Mouse (Mus musculus) megakaryocyte, embryonic 14.5 days (primary cell): ENCODE results near the gene Tmem186. TPM values are rescaled to one million over a fixed set of nuclear protein-coding genes. Genes with fewer than 3 reads are reported as not detected.

Source experiments
- H3K27me3 ChIP-seq: replicated peaks from 2 replicates; pipeline ENCODE3; 2012; ENCODE audit warnings: inconsistent platforms
- H3K36me3 ChIP-seq: replicated peaks from 2 replicates; pipeline ENCODE3; 2012; ENCODE audit warnings: low read length, inconsistent platforms, mixed read lengths
- H3K4me1 ChIP-seq: 2 replicates; pipeline ENCODE4 v1.6.1; 2012; ENCODE audit warnings: inconsistent platforms
- H3K4me3 ChIP-seq: replicated peaks from 2 replicates; pipeline ENCODE3; 2012; ENCODE audit warnings: moderate library complexity, mild to moderate bottlenecking, inconsistent platforms
- H3K9me3 ChIP-seq: 2 replicates; pipeline ENCODE4 v1.6.1; 2012; ENCODE audit warnings: inconsistent platforms
- FLI1 ChIP-seq: IDR thresholded peaks from 2 replicates; pipeline ENCODE4 v1.6.1; 2012; ENCODE audit warnings: low read length, inconsistent platforms, mixed read lengths
- GATA1 ChIP-seq: IDR thresholded peaks from 3 replicates; pipeline ENCODE4 v1.6.1; 2012; ENCODE audit warnings: mixed read lengths, low read length, inconsistent platforms, borderline replicate concordance
- polyA plus RNA-seq: library from polyadenylated mRNA; stranded (reverse); fragments of >175 nt; gene quantifications from 2 replicates; pipeline ENCODE4 v1.2.3, GENCODE M21; 2012; ENCODE audit warnings: low replicate concordance; ENCODE audit not compliant: insufficient read depth

Tmem186 gene
- polyA plus RNA-seq, 1 experiment, result 2.5 TPM

DNA sequence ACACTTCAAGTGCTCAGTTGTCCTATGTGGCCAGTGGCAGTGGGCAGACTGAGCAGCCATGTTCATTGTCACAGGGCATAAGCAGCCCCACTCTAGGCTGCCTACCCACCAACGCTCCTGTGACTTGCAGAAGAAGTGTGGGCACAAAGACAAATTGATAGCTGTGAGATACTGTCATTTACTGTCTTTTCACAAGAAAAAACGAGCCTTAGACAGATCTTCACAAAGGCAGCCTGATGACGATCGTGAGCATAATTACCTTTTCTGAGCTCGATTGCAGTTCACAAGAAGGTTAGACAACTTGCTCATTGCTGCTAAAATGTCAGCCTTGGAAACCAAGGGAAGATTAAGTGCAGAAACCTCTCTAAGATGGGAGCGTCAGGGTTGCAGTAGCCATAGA, 17.6 kb upstream of the Tmem186 start:
- Histone ChIP-seq H3K27me3 (no peaks in the 10 kb centered on the region), H3K9me3 (no peaks in the 10 kb centered on the region), H3K4me1 (peaks cover 54% of the 10 kb centered on the region), H3K36me3 (peaks cover 98% of the 10 kb centered on the region), H3K4me3 (no peak overlapping the region)
- TF ChIP-seq GATA1 (no peak), FLI1 (no peak)

- H3K36me3 ChIP-seq, result peaks cover 99% of the 10 kb centered on the region
- H3K4me1 ChIP-seq, result peaks cover 26% of the 10 kb centered on the region
- no peaks in the 10 kb centered on the region for H3K9me3 ChIP-seq
- H3K27me3 ChIP-seq, result no peaks in the 10 kb centered on the region
- no peak overlapping the region for H3K4me3 ChIP-seq
- TF ChIP-seq GATA1 (no peak), FLI1 (no peak)
Observed at GRCm38 (mm10) chr16:8650007-8650406, 12.5 kb upstream of the Tmem186 start.

GRCm38 (mm10) chr16:8645546-8645945, 8.0 kb upstream of the Tmem186 start:
- no peak for TF ChIP-seq FLI1
- TF ChIP-seq GATA1, result no peak
- peaks cover 99% of the 10 kb centered on the region for H3K36me3 ChIP-seq
- no peaks in the 10 kb centered on the region for H3K27me3 ChIP-seq
- peaks cover 34% of the 10 kb centered on the region for H3K4me1 ChIP-seq
- no peak overlapping the region for H3K4me3 ChIP-seq
- no peaks in the 10 kb centered on the region for H3K9me3 ChIP-seq

DNA sequence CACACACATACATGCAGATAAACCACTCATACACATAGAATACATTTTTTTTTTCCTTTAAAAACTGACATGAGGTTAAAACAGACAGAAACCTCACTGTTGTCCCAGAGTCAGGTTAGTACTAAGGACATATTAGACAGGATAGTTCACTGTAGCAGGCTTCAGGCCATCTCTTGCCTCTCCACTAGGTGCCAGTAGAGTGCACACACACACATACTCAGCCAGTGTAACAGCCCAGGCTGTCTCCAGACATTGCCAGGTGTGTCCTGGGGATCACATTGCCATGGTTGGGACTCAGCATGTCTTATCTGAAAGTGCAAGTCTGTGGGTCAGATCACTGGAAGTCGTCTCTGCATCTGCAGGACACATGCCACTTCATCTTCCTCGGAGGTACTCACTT, 6.3 kb upstream of the Tmem186 start:
- Histone ChIP-seq H3K4me1 (peaks cover 47% of the 10 kb centered on the region), H3K27me3 (no peaks in the 10 kb centered on the region), H3K9me3 (no peaks in the 10 kb centered on the region), H3K36me3 (peaks cover 92% of the 10 kb centered on the region), H3K4me3 (no peak overlapping the region)
- TF ChIP-seq GATA1 (no peak), FLI1 (no peak)

GRCm38 (mm10) chr16:8639466-8640191, 2.1 kb upstream of the Tmem186 start:
- H3K4me3 ChIP-seq, result peak overlapping the region; percentile 70
- no peaks in the 10 kb centered on the region for H3K27me3 ChIP-seq
- no peaks in the 10 kb centered on the region for H3K9me3 ChIP-seq
- TF ChIP-seq GATA1 (no peak), FLI1 (no peak)
- H3K36me3 ChIP-seq, result peaks cover 65% of the 10 kb centered on the region
- H3K4me1 ChIP-seq, result peaks cover 63% of the 10 kb centered on the region

DNA sequence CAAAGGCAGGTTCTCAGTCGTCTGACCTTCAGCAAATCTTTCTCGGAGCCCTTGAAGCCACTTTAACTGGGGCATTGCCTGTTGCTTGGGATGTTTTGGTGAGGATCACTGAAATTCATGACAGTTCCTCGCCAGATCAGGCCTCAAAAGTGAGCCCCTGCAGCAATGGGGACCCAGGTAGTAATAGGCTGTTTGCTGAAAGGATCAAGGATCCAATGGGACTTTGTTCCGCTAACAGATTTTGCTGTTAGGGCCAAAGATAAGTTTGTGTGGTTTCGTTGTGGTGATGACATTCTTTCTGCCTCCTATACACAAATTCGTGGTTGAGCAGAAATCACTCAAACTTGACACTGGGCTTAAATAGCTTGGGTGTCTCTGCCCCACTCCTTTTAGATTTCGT, 619 bp upstream of the Tmem186 start:
- Histone ChIP-seq H3K9me3 (no peaks in the 10 kb centered on the region), H3K36me3 (peaks cover 64% of the 10 kb centered on the region), H3K27me3 (no peaks in the 10 kb centered on the region), H3K4me3 (peak overlapping the region; percentile 92), H3K4me1 (peaks cover 77% of the 10 kb centered on the region)
- TF ChIP-seq GATA1, result no peak
- no peak for TF ChIP-seq FLI1

DNA sequence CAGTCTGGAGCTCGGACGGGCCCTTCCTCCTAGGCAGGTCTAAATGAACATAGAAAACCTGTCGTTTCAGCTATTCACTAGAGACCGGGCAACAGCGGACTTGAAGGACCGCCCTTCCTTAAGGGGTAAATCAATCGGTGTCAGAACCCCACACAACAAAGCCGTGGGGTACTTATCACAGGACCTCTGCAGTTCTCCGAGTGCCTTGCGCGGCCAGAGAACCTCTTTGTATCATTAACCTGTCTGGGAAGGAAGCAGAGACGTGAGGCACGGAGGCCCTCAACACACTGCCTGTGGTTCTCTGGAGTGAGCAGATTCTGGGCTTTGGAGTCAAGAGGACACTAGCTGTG, 670 bp downstream of the Tmem186 start:
- Histone ChIP-seq H3K4me1 (peaks cover 78% of the 10 kb centered on the region), H3K36me3 (peaks cover 65% of the 10 kb centered on the region), H3K9me3 (no peaks in the 10 kb centered on the region), H3K4me3 (peak overlapping the region; percentile 92), H3K27me3 (no peaks in the 10 kb centered on the region)
- TF ChIP-seq FLI1 (no peak), GATA1 (no peak)

DNA sequence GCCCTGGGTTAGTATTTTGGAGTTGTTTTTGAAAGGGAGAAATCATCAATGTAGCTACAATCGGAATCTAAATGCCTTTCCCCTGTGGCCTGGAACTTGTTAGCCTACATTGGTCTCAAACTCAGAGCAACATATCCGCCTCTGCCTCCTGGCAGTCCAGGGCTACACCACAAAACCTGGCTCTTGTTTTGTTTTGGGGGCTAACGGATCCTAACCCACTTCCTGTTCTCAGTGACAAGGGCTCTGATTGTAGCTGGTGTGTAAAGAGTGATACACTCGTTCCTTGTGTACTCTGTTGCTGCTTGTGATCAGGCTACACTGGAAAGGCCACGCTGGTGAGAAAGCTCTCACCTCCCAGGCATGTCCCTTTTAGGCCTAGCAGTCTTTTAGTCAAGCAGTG, 6.1 kb downstream of the Tmem186 start:
- no peak for TF ChIP-seq GATA1
- Histone ChIP-seq H3K36me3 (peaks cover 58% of the 10 kb centered on the region), H3K9me3 (no peaks in the 10 kb centered on the region), H3K27me3 (no peaks in the 10 kb centered on the region), H3K4me1 (peaks cover 65% of the 10 kb centered on the region), H3K4me3 (no peak overlapping the region)

GRCm38 (mm10) chr16:8630419-8630818, 7.1 kb downstream of the Tmem186 start:
- Histone ChIP-seq H3K36me3 (peaks cover 51% of the 10 kb centered on the region), H3K4me1 (peaks cover 59% of the 10 kb centered on the region), H3K4me3 (no peak overlapping the region), H3K27me3 (no peaks in the 10 kb centered on the region), H3K9me3 (no peaks in the 10 kb centered on the region)
- TF ChIP-seq FLI1 (no peak), GATA1 (no peak)

DNA sequence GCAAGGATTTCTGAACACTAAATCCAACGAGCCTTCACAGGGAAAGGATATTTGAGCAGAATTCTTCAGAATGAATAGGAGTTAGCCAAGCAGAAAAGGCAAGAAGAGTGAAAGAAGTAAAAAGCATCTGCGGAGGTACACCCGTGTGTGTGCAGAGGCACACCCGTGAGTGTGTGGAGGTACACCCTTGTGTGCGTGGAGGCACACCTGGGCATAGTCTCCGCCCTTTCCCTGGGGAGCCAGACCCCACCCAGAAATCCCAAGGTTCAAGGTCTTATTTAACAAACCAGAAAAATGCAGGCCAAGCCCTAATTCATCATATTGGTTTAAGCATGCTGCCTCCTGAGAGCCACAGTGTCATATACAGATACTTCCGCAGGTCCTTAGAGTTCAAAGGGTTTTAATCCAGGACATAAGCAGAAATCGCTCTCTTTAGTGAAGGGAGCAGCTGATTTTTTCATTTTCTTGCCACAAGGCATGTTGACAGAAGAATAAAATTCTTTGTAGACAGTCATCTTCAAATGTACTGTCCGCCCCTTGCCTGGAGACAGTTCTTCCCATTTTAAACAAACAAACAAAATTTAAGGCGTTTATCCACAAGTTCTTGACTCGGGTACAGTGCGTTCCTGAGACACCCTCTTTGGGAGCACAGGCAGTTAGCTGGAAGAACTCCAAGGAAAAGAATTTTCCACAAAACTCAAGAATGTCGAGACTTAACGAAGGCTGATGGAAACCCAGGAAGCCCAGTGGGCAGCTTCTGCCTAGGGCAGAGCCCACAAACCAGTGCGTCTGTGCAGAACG, 17.0 kb downstream of the Tmem186 start:
- Histone ChIP-seq H3K4me1 (peaks cover 13% of the 10 kb centered on the region), H3K9me3 (peaks cover 3% of the 10 kb centered on the region; the same call in 1 of the 2 replicates), H3K36me3 (no peaks in the 10 kb centered on the region), H3K4me3 (no peak overlapping the region), H3K27me3 (peaks cover 7% of the 10 kb centered on the region)
- no peak for TF ChIP-seq FLI1
- TF ChIP-seq GATA1, result no peak
